ENCODE assay signal across 8 mouse cellular contexts in the genomic region with DNA sequence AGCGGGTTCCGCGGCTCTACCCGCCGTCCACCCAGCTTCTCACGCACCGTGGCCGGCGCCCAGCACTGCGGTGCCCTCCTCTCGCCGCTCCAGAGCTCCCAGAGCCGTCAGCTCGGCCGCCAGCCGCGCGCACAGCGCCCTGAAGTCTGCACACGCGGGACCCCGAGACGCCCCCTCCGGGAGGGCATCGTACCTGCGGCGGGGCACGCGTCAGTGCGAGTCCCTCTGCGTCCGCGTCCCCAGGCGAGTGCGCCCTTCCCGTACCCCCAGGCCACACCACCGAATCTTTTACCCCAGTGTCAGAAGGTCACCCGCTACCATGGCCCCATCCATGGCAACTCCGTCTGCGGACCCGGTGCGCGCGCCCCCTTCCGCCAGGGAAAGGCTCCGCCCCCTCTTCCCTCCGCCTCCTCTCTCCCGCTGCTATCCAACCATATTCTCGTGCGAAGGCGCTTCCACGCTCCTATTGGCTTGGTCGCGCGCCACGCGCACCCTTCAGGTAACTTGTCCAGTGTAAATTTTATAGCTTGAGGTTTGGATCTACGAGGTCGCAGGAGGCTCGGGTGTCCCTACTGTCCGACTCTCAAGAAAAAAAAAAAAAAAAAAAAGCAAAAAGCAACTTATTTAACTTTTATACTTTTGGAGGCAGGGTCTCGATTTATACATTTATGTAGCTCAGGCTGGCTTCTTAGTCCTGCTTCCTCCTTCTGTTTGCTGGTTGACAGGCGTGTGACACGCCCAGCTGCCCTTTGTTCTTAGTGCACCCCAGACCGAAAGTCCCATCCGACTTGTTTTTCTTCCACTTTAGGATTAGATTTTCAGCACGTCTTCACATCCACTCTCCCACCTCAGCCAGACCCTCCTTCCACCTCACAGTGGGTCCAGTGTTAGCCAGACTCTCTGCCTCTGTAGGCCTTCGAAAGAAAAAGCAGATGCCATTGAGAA. TPM values are rescaled to one million over a fixed set of nuclear protein-coding genes. Genes with fewer than 3 reads are reported as not detected.
DNase-seq lines count a peak whose midpoint lies in the region; ATAC-seq and TF ChIP-seq lines count a peak whose summit lies in the region.

TSS of gene Fam98c (minus strand) at position 397 of the 945 bp plus-strand sequence.

- WGBS in heart, embryonic 11.5 days (ENCODE audit: insufficient replicate concordance): 3% methylated on average over 68 of the region's 68 CpGs
- 3% methylated on average over 58 of the region's 68 CpGs for WGBS in kidney, embryonic 16.5 days
- WGBS in liver, adult 2 months: 3% methylated on average over 66 of the region's 68 CpGs

- peak; percentile 74 for ATAC-seq in heart, embryonic 11.5 days (replicated peaks; ENCODE audit: insufficient number of reproducible peaks, low FRiP score, low TSS enrichment)
- peak; percentile 88 for ATAC-seq in kidney, embryonic 16.5 days (ENCODE audit: low FRiP score, low TSS enrichment)

- H3K27me3 ChIP-seq in erythroblast, embryonic 14.5 days (ENCODE audit: control insufficient read depth): peaks cover 19% of the 10 kb centered on the region
- peaks cover 21% of the 10 kb centered on the region for H3K27me3 ChIP-seq in heart, embryonic 11.5 days (ENCODE audit: control insufficient read depth, insufficient read depth, low read length)
- peaks cover 18% of the 10 kb centered on the region for H3K27me3 ChIP-seq in kidney, embryonic 16.5 days (ENCODE audit: insufficient read depth, low read length)
- 0 out of 2 replicates have a peak, but pooled peaks cover 3% of the 10 kb centered on the region for H3K27me3 ChIP-seq in liver, adult 2 months (ENCODE audit: control insufficient read depth, insufficient read depth, low read length)
- H3K27me3 ChIP-seq in myocyte (ENCODE audit: control insufficient read depth, insufficient read depth, insufficient read length): no peaks in the 10 kb centered on the region
- no peaks in the 10 kb centered on the region; the same call in 1 of the 2 replicates for H3K27me3 ChIP-seq in splenic B cell, adult 2 months (ENCODE audit: control insufficient read depth, insufficient read depth, low read length, poor library complexity, severe bottlenecking)

- peak within 1 kb of the TSS; percentile 98 for H3K4me2 ChIP-seq in heart, embryonic 11.5 days
- H3K4me2 ChIP-seq in kidney, embryonic 16.5 days (replicated peaks; ENCODE audit: low read depth, low read length): peak within 1 kb of the TSS; percentile 92
- peak within 1 kb of the TSS; percentile 70 for H3K4me2 ChIP-seq in myocyte (ENCODE audit: low read depth)

- H3K27ac ChIP-seq in heart, embryonic 11.5 days (ENCODE audit: low read depth, low read length): peak within 1 kb of the TSS; percentile 70
- H3K27ac ChIP-seq in kidney, embryonic 16.5 days (ENCODE audit: low read length): peak within 1 kb of the TSS; percentile 92
- H3K27ac ChIP-seq in liver, adult 2 months (replicated peaks; ENCODE audit: insufficient read depth, low read depth, low read length): peak within 1 kb of the TSS; percentile 63

- H3ac ChIP-seq in myocyte (ENCODE audit: control insufficient read depth, insufficient read length): peak within 1 kb of the TSS; percentile 36

- H3K9me3 ChIP-seq in erythroblast, embryonic 14.5 days (ENCODE audit: control insufficient read depth, low read length): peaks cover 6% of the 10 kb centered on the region
- peaks cover 2% of the 10 kb centered on the region; the same call in 1 of the 2 replicates for H3K9me3 ChIP-seq in heart, embryonic 11.5 days (replicated peaks; ENCODE audit: control insufficient read depth, low read length)
- no peaks in the 10 kb centered on the region for H3K9me3 ChIP-seq in kidney, embryonic 16.5 days (ENCODE audit: low read length)

- H3K4me1 ChIP-seq in erythroblast, embryonic 14.5 days (ENCODE audit: control insufficient read depth): peaks cover 18% of the 10 kb centered on the region
- 0 out of 2 replicates have a peak, but pooled peaks cover 3% of the 10 kb centered on the region for H3K4me1 ChIP-seq in heart, embryonic 11.5 days (ENCODE audit: control insufficient read depth, insufficient read depth, low read length)
- peaks cover 5% of the 10 kb centered on the region; the same call in 1 of the 2 replicates for H3K4me1 ChIP-seq in kidney, embryonic 16.5 days (ENCODE audit: insufficient read depth, low read length)
- H3K4me1 ChIP-seq in liver, adult 2 months (ENCODE audit: control insufficient read depth, insufficient read depth, low read length): peaks cover 3% of the 10 kb centered on the region; the same call in 1 of the 2 replicates

- TF ChIP-seq CTCF in brain, embryonic 14.5 days (IDR thresholded peaks at IDR 0.05; ENCODE audit: borderline replicate concordance, extremely low read depth, insufficient read depth, insufficient read length): 0 out of 2 replicates have a peak, but pooled peaks have one; percentile 20
- no peak for TF ChIP-seq CTCF in liver, adult 2 months (IDR thresholded peaks at IDR 0.05; ENCODE audit: low read depth, low read length)

- peak within 1 kb of the TSS; percentile 75 for H3K4me3 ChIP-seq in erythroblast, embryonic 14.5 days (replicated peaks)
- peak within 1 kb of the TSS; percentile 87 for H3K4me3 ChIP-seq in heart, embryonic 11.5 days (ENCODE audit: low read depth, low read length)
- H3K4me3 ChIP-seq in kidney, embryonic 16.5 days (ENCODE audit: low read length): peak within 1 kb of the TSS; percentile 88
- peak within 1 kb of the TSS; percentile 77 for H3K4me3 ChIP-seq in liver, adult 2 months (ENCODE audit: insufficient read depth, low read depth, low read length)
- H3K4me3 ChIP-seq in myocyte: peak within 1 kb of the TSS; percentile 22

- peaks cover 3% of the 10 kb centered on the region; the same call in 1 of the 2 replicates for H3K36me3 ChIP-seq in erythroblast, embryonic 14.5 days (ENCODE audit: control insufficient read depth)
- no peaks in the 10 kb centered on the region for H3K36me3 ChIP-seq in heart, embryonic 11.5 days (ENCODE audit: control insufficient read depth, insufficient read depth, low read length)
- peaks cover 5% of the 10 kb centered on the region; the same call in 1 of the 2 replicates for H3K36me3 ChIP-seq in kidney, embryonic 16.5 days (ENCODE audit: insufficient read depth, low read length)
- peaks cover 2% of the 10 kb centered on the region; the same call in 1 of the 2 replicates for H3K36me3 ChIP-seq in liver, adult 2 months (ENCODE audit: control insufficient read depth, insufficient read depth, low read length)
- H3K36me3 ChIP-seq in myocyte (ENCODE audit: control insufficient read depth, insufficient read depth): no peaks in the 10 kb centered on the region
- no peaks in the 10 kb centered on the region for H3K36me3 ChIP-seq in splenic B cell, adult 2 months (ENCODE audit: control insufficient read depth, insufficient read depth, low read length, poor library complexity, severe bottlenecking)

- peak within 1 kb of the TSS; percentile 79 for H3K9ac ChIP-seq in heart, embryonic 11.5 days (ENCODE audit: low read depth, low read length)
- peak within 1 kb of the TSS; percentile 88 for H3K9ac ChIP-seq in kidney, embryonic 16.5 days (replicated peaks; ENCODE audit: low read length)
- H3K9ac ChIP-seq in liver, adult 2 months (ENCODE audit: low read depth, low read length): peak within 1 kb of the TSS; percentile 86

- no peak for TF ChIP-seq POLR2A in brain, embryonic 14.5 days (IDR thresholded peaks at IDR 0.05; ENCODE audit: borderline replicate concordance, extremely low read depth, insufficient read depth, insufficient read length, poor library complexity, severe bottlenecking)
- no peak for TF ChIP-seq POLR2A in liver, adult 2 months (IDR thresholded peaks at IDR 0.05; ENCODE audit: extremely low read depth, insufficient read depth, low read length)
- peak; percentile 54 for TF ChIP-seq POLR2A in myocyte (IDR thresholded peaks at IDR 0.05; ENCODE audit: insufficient read length, low read depth)

- DNase-seq in CD4-positive helper T cell, adult 2 months (ENCODE audit: low read depth, low spot score): peak; percentile 87
- DNase-seq in brain, embryonic 14.5 days (ENCODE audit: low read depth): peak; percentile 91
- peak; percentile 73 for DNase-seq in liver, adult 2 months (ENCODE audit: extremely low read depth, low read depth, low spot score)
- peak; percentile 76 for DNase-seq in splenic B cell, adult 2 months (ENCODE audit: low read depth, low spot score)

- H3K79me2 ChIP-seq in liver, adult 2 months (ENCODE audit: control insufficient read depth, insufficient read depth, low read length): no peaks in the 10 kb centered on the region
- H3K79me2 ChIP-seq in myocyte (ENCODE audit: control insufficient read depth, insufficient read depth): no peaks in the 10 kb centered on the region

TF ChIP-seq in myocyte, 11 proteins besides CTCF, POLR2A, EP300 and RAD21:
- TF ChIP-seq TCF3 (IDR thresholded peaks at IDR 0.05; ENCODE audit: insufficient read length, low read depth): no peak
- TF ChIP-seq POLR2AphosphoS2 (IDR thresholded peaks at IDR 0.05; ENCODE audit: insufficient read length, low read depth): peak; percentile 73

RNA-seq across cellular contexts. Expression of gene Fam98c, which starts in this region (rescaled TPM):
- polyA plus RNA-seq in brain, embryonic 14.5 days (2012; rRNA removed): 21.1 and 28.2 TPM in 2 replicates
- polyA plus RNA-seq in erythroblast, embryonic 14.5 days (2012): 1.1 TPM in 2 replicates
- polyA plus RNA-seq in heart, embryonic 11.5 days (2014; fragmentation: Nextera tagmentation; extraction: Ambion mirVana): 8.3 and 10.7 TPM in 2 replicates
- polyA plus RNA-seq in kidney, embryonic 16.5 days (2015; fragmentation: Nextera tagmentation; extraction: Ambion mirVana): 20.0 and 20.4 TPM in 2 replicates
- total RNA-seq in liver, adult 2 months (2014; rRNA removed): 5.1 and 5.4 TPM in 2 replicates
- 12.5 and 19.3 TPM in 2 replicates for polyA plus RNA-seq in liver, adult 2 months (2012; rRNA removed)
- 11.6 TPM for polyA plus RNA-seq in myocyte (2012; fragmentation: generic; extraction: Trizol)

Comparison
In these comparisons a context has a peak if more than half of its experiments do, and no peak if none do; other contexts are left out.
1. Peak in every context shown above with its lines: DNase-seq, ATAC-seq, H3K4me3 ChIP-seq and H3K27ac ChIP-seq.
2. H3K4me3 ChIP-seq: peak in every context shown above with its lines; median percentile 88 in kidney, embryonic 16.5 days; 87 in heart, embryonic 11.5 days; 77 in liver, adult 2 months; 75 in erythroblast, embryonic 14.5 days; 22 in myocyte.